Mouse (Mus musculus): ENCODE data around the gene Adsl. TPM values are rescaled to one million over a fixed set of nuclear protein-coding genes. Genes with fewer than 3 reads are reported as not detected.
A peak's percentile ranks its signal among the peaks of the same experiment; 100 is the strongest.

The Adsl gene
- polyA plus RNA-seq, 1 experiment from 2014 or later, result 90.4 TPM

Small RNA genes within 50 kb of the gene (microRNA-seq; reads per million reads assigned to microRNA genes)
- gene Mir5113, result 19.4 reads per million, percentile 39 among the genes with 10 or more reads in this experiment

Other genes with a start within 250 kb of the Adsl start
- 23.4 and 27.3 TPM in 2 replicates for gene Tnrc6b, start 237.2 kb upstream of the Adsl start, polyA plus RNA-seq (2014; fragmentation: Nextera tagmentation; extraction: Ambion mirVana)
- gene Sgsm3, start 29.3 kb downstream of the Adsl start, polyA plus RNA-seq (2014; fragmentation: Nextera tagmentation; extraction: Ambion mirVana), result 56.1 and 60.9 TPM in 2 replicates
- gene Mrtfa, start 242.3 kb downstream of the Adsl start, polyA plus RNA-seq (2014; fragmentation: Nextera tagmentation; extraction: Ambion mirVana), result 25.4 and 34.0 TPM in 2 replicates